Mouse (Mus musculus): ENCODE results near the gene Kcnq5. TPM values are rescaled to one million over a fixed set of nuclear protein-coding genes. Genes with fewer than 3 reads are reported as not detected.
"Not testable (repeated sequence)": the region's sequence is repeated elsewhere in the genome, so short reads cannot be mapped to it uniquely, and the experiment has no call there.

Kcnq5 gene
- total and polyA plus RNA-seq, 3 experiments: not detected

GRCm38 (mm10) chr1:21383256-21383655 lies 578.5 kb downstream of the Kcnq5 start, which contains the start of gene Khdc1b:
TSS of gene Khdc1b (plus strand) at chr1:21383556.
- H3K27ac ChIP-seq (ENCODE audit: control insufficient read depth, low read depth, low read length): no peak within 1 kb of the TSS
- H3K27me3 ChIP-seq (ENCODE audit: control insufficient read depth in 1 of 2, insufficient read depth in 2 of 2, low read length in 2 of 2): no peaks in the 10 kb centered on the region
- H3K79me2 ChIP-seq (ENCODE audit: control insufficient read depth, insufficient read depth, low read length, poor library complexity): no peaks in the 10 kb centered on the region

GRCm38 (mm10) chr1:21368031-21368430 lies 593.7 kb downstream of the Kcnq5 start, which contains the start of gene Khdc1c:
TSS of gene Khdc1c (plus strand) at chr1:21368331.
- not testable (repeated sequence) for DNase-seq (ENCODE audit: low read depth, low spot score); H3K9ac ChIP-seq (ENCODE audit: control insufficient read depth, low read depth, low read length, poor library complexity, severe bottlenecking); H3K4me1 ChIP-seq (ENCODE audit: control insufficient read depth in 1 of 2, insufficient read depth in 2 of 2, low read length in 2 of 2); H3K27ac ChIP-seq (ENCODE audit: control insufficient read depth, low read depth, low read length); H3K9me3 ChIP-seq (replicated peaks; ENCODE audit: insufficient read depth, low read length); H3K36me3 ChIP-seq (ENCODE audit: control insufficient read depth in 1 of 2, insufficient read depth in 2 of 2, low read length in 2 of 2); H3K27me3 ChIP-seq (ENCODE audit: control insufficient read depth in 1 of 2, insufficient read depth in 2 of 2, low read length in 2 of 2); H3K79me2 ChIP-seq (ENCODE audit: control insufficient read depth, insufficient read depth, low read length, poor library complexity); H3K4me3 ChIP-seq (ENCODE audit: control insufficient read depth in 1 of 2, insufficient read depth in 1 of 2, low read depth in 2 of 2, low read length in 2 of 2)

More at GRCm38 (mm10) chr1:21383256-21383655, 578.5 kb downstream of the Kcnq5 start, which contains the start of gene Khdc1b:
- H3K4me1 ChIP-seq (ENCODE audit: control insufficient read depth in 1 of 2, insufficient read depth in 2 of 2, low read length in 2 of 2): no peaks in the 10 kb centered on the region
- no peak within 1 kb of the TSS for H3K4me3 ChIP-seq (ENCODE audit: control insufficient read depth in 1 of 2, insufficient read depth in 1 of 2, low read depth in 2 of 2, low read length in 2 of 2)
- TF ChIP-seq MEF2A (IDR thresholded peaks at IDR 0.05; ENCODE audit: extremely low read depth, insufficient replicate concordance, low read depth, low read length, poor library complexity, severe bottlenecking) (no peak), POLR2AphosphoS2 (IDR thresholded peaks at IDR 0.05; ENCODE audit: low read length) (no peak), USF2 (IDR thresholded peaks at IDR 0.05; ENCODE audit: borderline replicate concordance in 1 of 2, insufficient read depth in 1 of 2, low read depth in 1 of 2, low read length in 2 of 2) (no peak), USF1 (IDR thresholded peaks at IDR 0.05; ENCODE audit: low read depth, low read length) (no peak), CHD1 (IDR thresholded peaks at IDR 0.05; ENCODE audit: low read depth, low read length) (no peak), GATA1 (IDR thresholded peaks at IDR 0.05; ENCODE audit: low read depth, low read length) (no peak), SIN3A (IDR thresholded peaks at IDR 0.05; ENCODE audit: low read length) (no peak), HCFC1 (IDR thresholded peaks at IDR 0.05; ENCODE audit: low read depth, low read length) (no peak), MAFK (IDR thresholded peaks at IDR 0.05; ENCODE audit: borderline replicate concordance, low read depth, low read length) (no peak), MAX (IDR thresholded peaks at IDR 0.05; ENCODE audit: low read length) (no peak), ZKSCAN1 (IDR thresholded peaks at IDR 0.05; ENCODE audit: low read depth, low read length) (no peak), ELF1 (IDR thresholded peaks at IDR 0.05; ENCODE audit: low read depth, low read length) (no peak), RAD21 (IDR thresholded peaks at IDR 0.05; ENCODE audit: low read depth, low read length) (no peak), UBTF (IDR thresholded peaks at IDR 0.05; ENCODE audit: borderline replicate concordance, insufficient read depth, low read depth, low read length) (no peak), BHLHE40 (IDR thresholded peaks at IDR 0.05; ENCODE audit: borderline replicate concordance, low read depth, low read length) (no peak), ETS1 (IDR thresholded peaks at IDR 0.05; ENCODE audit: low read depth, low read length) (no peak), TAL1 (IDR thresholded peaks at IDR 0.05; ENCODE audit: low read length) (no peak)
- no peaks in the 10 kb centered on the region for H3K9me3 ChIP-seq (replicated peaks; ENCODE audit: insufficient read depth, low read length)
- H3K36me3 ChIP-seq (ENCODE audit: control insufficient read depth in 1 of 2, insufficient read depth in 2 of 2, low read length in 2 of 2): no peaks in the 10 kb centered on the region
- no peak within 1 kb of the TSS for H3K9ac ChIP-seq (ENCODE audit: control insufficient read depth, low read depth, low read length, poor library complexity, severe bottlenecking)
- DNase-seq (ENCODE audit: low read depth, low spot score): no peak
